Mouse (Mus musculus) heart, postnatal 0 days (tissue): ENCODE measurements around the gene Arap1.

ENCODE experiments used
- CTCF ChIP-seq: IDR thresholded peaks from 2 replicates; pipeline ENCODE4 v1.5.1; 2016; ENCODE audit warnings: antibody characterized with exemption, control low read depth, low read depth
- EP300 ChIP-seq: IDR thresholded peaks from 2 replicates; pipeline ENCODE4 v1.6.1; 2016; ENCODE audit warnings: antibody characterized with exemption, low read depth

DNA sequence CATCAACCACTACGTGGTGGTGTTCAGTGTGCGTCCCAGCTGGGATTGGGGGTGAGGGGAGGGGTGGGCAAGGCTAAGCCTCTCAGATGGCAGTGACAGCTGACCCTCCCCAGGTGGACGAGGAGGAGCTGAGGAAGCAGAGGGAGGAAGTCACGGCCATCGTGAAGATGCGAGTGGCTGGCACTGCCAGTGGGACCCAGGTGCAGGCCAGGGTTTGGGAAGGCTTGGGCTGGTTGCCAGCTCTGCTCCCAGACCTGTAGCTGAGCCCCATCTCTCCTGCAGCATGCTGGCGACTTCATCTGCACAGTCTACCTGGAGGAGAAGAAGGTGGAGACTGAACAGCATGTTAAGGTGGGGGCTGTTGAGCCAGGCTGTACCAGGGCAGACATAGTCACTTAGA, 53.6 kb downstream of the Arap1 start:
- no peak for TF ChIP-seq CTCF
- no peak for TF ChIP-seq EP300
